Mouse (Mus musculus) embryonic facial prominence, embryonic 14.5 days (tissue): ENCODE measurements around the gene Tmem88. TPM values are rescaled to one million over a fixed set of nuclear protein-coding genes. Genes with fewer than 3 reads are reported as not detected.

Experiments used
- ATAC-seq: fragments of 200-750 bp; cut with Nextera tagmentation; 2 replicates; pipeline ENCODE4 v1.8.0; 2017; ENCODE audit warnings: low read depth, moderate number of reproducible peaks, moderate TSS enrichment
- DNase-seq: peaks from one replicate; pipeline ENCODE4 v3.0.0-alpha.2; 2015; ENCODE audit warnings: low spot score
- H3K27ac ChIP-seq: fragments of 300-500 bp; sonication (generic); replicated peaks from 2 replicates; pipeline ENCODE4 v1.5.1; 2014; ENCODE audit warnings: low read depth, mild to moderate bottlenecking, low read length, moderate library complexity
- H3K27me3 ChIP-seq: fragments of 300-500 bp; sonication (generic); replicated peaks from 2 replicates; pipeline ENCODE4 v1.6.1; 2014; ENCODE audit warnings: low read length; ENCODE audit not compliant: control insufficient read depth, insufficient read depth
- H3K36me3 ChIP-seq: fragments of 300-500 bp; sonication (generic); 2 replicates; pipeline ENCODE4 v1.6.1; 2014; ENCODE audit warnings: low read length, mixed read lengths; ENCODE audit not compliant: control insufficient read depth, insufficient read depth
- H3K4me1 ChIP-seq: fragments of 300-500 bp; sonication (generic); 2 replicates; pipeline ENCODE4 v1.6.1; 2014; ENCODE audit warnings: antibody characterized with exemption, low read length; ENCODE audit not compliant: control insufficient read depth, insufficient read depth
- H3K4me2 ChIP-seq: fragments of 300-500 bp; sonication (generic); 2 replicates; pipeline ENCODE4 v1.6.1; 2014; ENCODE audit warnings: low read depth, mild to moderate bottlenecking, low read length, moderate library complexity, mixed read lengths
- H3K4me3 ChIP-seq: fragments of 300-500 bp; sonication (generic); 2 replicates; pipeline ENCODE4 v1.5.1; 2014; ENCODE audit warnings: low read depth, mild to moderate bottlenecking, low read length
- H3K9ac ChIP-seq: fragments of 300-500 bp; sonication (generic); 2 replicates; pipeline ENCODE4 v1.6.1; 2014; ENCODE audit warnings: low read depth, mild to moderate bottlenecking, low read length, moderate library complexity, mixed read lengths
- H3K9me3 ChIP-seq: fragments of 300-500 bp; sonication (generic); 2 replicates; pipeline ENCODE4 v1.6.1; 2016; ENCODE audit warnings: low read length; ENCODE audit not compliant: control insufficient read depth
- WGBS: fragments of 180-500 bp; shearing (Covaris S2); extraction: QIAGEN DNeasy Blood & Tissue Kit; methylation state at CpG from one replicate; pipeline ENCODE4 v1.1.7; 2014; 5-methylcytosine and 5-hydroxymethylcytosine counted together
- polyA plus RNA-seq: library from polyadenylated mRNA; unstranded; fragments of >200 nt; fragmentation: Nextera tagmentation; extraction: Ambion mirVana; gene quantifications from 2 replicates; pipeline ENCODE4 v1.2.1, GENCODE M21; 2014

Gene Tmem88
- polyA plus RNA-seq, 1 experiment from 2014 or later: 19.2 TPM

GRCm38 (mm10) chr11:69382478-69383105 lies 15.4 kb downstream of the Tmem88 start:
- no peak for DNase-seq

DNA sequence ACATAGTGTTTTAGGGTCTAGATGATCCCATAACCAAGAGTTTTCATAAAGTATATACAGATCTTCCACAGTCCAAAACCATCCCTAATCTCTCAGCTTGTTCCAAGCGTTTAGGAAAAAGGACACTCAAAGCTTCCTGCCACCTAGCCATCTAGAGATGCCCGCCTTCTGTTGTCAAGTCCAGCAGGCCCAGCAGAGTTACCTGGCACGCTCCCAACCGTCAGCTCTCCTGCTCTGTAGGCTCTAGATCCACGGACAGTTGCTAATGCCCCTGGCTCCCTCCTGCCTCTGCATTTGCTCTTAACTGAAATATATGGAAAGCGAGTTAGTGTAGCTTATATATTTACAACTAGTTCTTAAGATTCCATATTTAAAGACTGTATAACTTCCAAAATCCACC lies 16.7 kb downstream of the Tmem88 start:
- peaks cover under 1% of the 10 kb centered on the region; the same call in 1 of the 2 replicates for H3K36me3 ChIP-seq
- H3K4me3 ChIP-seq: no peak overlapping the region
- H3K9ac ChIP-seq: no peak overlapping the region
- ATAC-seq (no peak), DNase-seq (no peak)
- 87% methylated on average over 6 of the region's 6 CpGs for WGBS
- no peaks in the 10 kb centered on the region for H3K9me3 ChIP-seq
- no peaks in the 10 kb centered on the region for H3K27me3 ChIP-seq
- H3K4me1 ChIP-seq: peaks cover 4% of the 10 kb centered on the region; the same call in 1 of the 2 replicates
- H3K4me2 ChIP-seq: no peak overlapping the region
- no peak overlapping the region for H3K27ac ChIP-seq

More at GRCm38 (mm10) chr11:69382478-69383105, 15.4 kb downstream of the Tmem88 start:
- WGBS: 57% methylated on average over 10 of the region's 10 CpGs
- Histone ChIP-seq H3K4me3 (no peak overlapping the region), H3K4me2 (no peak overlapping the region), H3K4me1 (peaks cover 4% of the 10 kb centered on the region; the same call in 1 of the 2 replicates), H3K27ac (0 out of 2 replicates have a peak overlapping the region, but pooled peaks have one; percentile 15), H3K27me3 (no peaks in the 10 kb centered on the region), H3K9me3 (no peaks in the 10 kb centered on the region), H3K36me3 (no peaks in the 10 kb centered on the region), H3K9ac (0 out of 2 replicates have a peak overlapping the region, but pooled peaks have one; percentile 9)
- peak; percentile 28 for ATAC-seq

DNA sequence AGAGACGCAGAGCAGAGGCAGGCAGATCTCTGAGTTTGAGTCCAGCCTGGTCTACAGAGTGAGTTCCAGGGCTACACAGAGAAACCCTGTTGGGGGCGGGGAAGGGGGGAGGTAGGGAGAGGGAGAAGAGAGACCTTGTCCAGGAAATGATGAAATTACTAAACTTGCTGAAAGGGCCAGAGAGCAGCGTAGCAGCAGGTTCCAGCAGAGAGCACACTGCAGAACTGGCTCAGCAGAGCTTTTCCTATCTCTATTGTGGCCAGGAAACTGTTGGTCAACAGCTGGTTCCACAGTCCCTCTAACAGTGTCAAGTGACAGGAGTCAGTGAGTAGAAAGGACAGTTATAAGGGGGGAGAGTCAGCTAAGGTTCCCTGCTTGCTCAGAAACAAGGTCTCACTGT lies 18.4 kb downstream of the Tmem88 start:
- WGBS: 85% methylated on average over 3 of the region's 3 CpGs
- peaks cover 4% of the 10 kb centered on the region; the same call in 1 of the 2 replicates for H3K4me1 ChIP-seq
- H3K4me2 ChIP-seq: no peak overlapping the region
- peaks cover 6% of the 10 kb centered on the region; the same call in 1 of the 2 replicates for H3K36me3 ChIP-seq
- no peaks in the 10 kb centered on the region for H3K27me3 ChIP-seq
- DNase-seq (no peak), ATAC-seq (no peak)
- no peak overlapping the region for H3K27ac ChIP-seq
- no peaks in the 10 kb centered on the region for H3K9me3 ChIP-seq
- H3K9ac ChIP-seq: no peak overlapping the region
- H3K4me3 ChIP-seq: no peak overlapping the region

DNA sequence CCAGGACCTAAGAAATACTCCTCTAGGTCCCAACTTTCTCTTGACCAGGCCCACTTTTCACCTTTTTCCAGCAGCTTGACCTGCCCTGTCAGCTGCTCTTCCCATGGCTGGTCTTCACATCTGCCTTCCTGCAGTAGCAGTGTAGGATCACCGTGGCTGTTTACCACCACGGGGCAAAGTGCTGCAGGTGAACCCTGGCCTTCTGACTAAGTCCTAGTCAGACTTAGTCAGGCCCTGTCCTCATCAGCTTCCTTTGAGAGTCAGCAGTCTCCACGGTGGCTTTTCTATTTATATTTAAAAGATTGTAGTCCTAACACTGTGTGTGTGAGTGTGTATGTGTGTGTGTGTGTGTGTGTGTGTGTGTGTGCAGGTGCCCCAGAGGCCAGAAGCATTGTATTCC lies 20.3 kb downstream of the Tmem88 start:
- H3K36me3 ChIP-seq: peaks cover 23% of the 10 kb centered on the region

DNA sequence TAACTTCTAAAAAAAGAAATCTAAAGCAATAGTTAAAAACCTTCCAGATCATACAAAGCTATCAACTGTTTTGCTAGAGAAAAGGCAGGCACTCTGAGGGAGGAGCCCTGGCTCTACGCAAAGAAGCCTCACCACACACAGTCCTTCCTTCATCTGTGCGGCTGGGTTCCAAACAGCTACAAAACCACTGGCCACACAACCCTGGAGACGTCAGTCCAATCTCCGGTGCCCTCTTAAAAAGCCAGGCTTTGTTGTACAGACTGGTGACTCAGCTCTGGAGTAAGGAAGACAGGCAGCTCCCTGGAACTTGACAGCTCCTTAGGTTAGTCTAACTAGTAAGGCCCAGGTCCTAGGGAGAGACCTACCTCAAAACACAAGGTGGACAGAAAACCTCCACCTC lies 22.4 kb downstream of the Tmem88 start:
- Histone ChIP-seq H3K9me3 (no peaks in the 10 kb centered on the region), H3K27me3 (no peaks in the 10 kb centered on the region), H3K4me2 (no peak overlapping the region), H3K36me3 (peaks cover 27% of the 10 kb centered on the region), H3K9ac (no peak overlapping the region), H3K4me3 (no peak overlapping the region), H3K27ac (no peak overlapping the region), H3K4me1 (peaks cover 15% of the 10 kb centered on the region)
- ATAC-seq (no peak), DNase-seq (no peak)
- 82% methylated on average over 4 of the region's 4 CpGs for WGBS

More for the DNA sequence above, 20.3 kb downstream of the Tmem88 start:
- Histone ChIP-seq H3K4me1 (peaks cover 1% of the 10 kb centered on the region; the same call in 1 of the 2 replicates), H3K9me3 (no peaks in the 10 kb centered on the region), H3K4me2 (no peak overlapping the region), H3K9ac (no peak overlapping the region), H3K27me3 (no peaks in the 10 kb centered on the region), H3K4me3 (no peak overlapping the region), H3K27ac (no peak overlapping the region)
- no peak for DNase-seq
- 71% methylated on average over 3 of the region's 3 CpGs for WGBS
- no peak for ATAC-seq

- WGBS: 92% methylated on average over 16 of the region's 16 CpGs
- H3K9ac ChIP-seq: no peak overlapping the region
- no peak overlapping the region for H3K4me3 ChIP-seq
- H3K27ac ChIP-seq: no peak overlapping the region
- DNase-seq (no peak), ATAC-seq (no peak)
- no peaks in the 10 kb centered on the region for H3K9me3 ChIP-seq
- H3K36me3 ChIP-seq: peaks cover 27% of the 10 kb centered on the region
- no peaks in the 10 kb centered on the region for H3K27me3 ChIP-seq
- peaks cover 18% of the 10 kb centered on the region for H3K4me1 ChIP-seq
- H3K4me2 ChIP-seq: no peak overlapping the region
Measured at GRCm38 (mm10) chr11:69373223-69373965, 24.6 kb downstream of the Tmem88 start.

- Histone ChIP-seq H3K4me2 (no peak overlapping the region), H3K9ac (no peak overlapping the region), H3K4me3 (no peak overlapping the region), H3K9me3 (no peaks in the 10 kb centered on the region), H3K27ac (0 out of 2 replicates have a peak overlapping the region, but pooled peaks have one; percentile 100), H3K27me3 (no peaks in the 10 kb centered on the region), H3K36me3 (peaks cover 27% of the 10 kb centered on the region), H3K4me1 (peaks cover 18% of the 10 kb centered on the region)
- ATAC-seq (no peak), DNase-seq (no peak)
- 59% methylated on average over 3 of the region's 3 CpGs for WGBS
Measured at GRCm38 (mm10) chr11:69372780-69373170, 25.3 kb downstream of the Tmem88 start.

GRCm38 (mm10) chr11:69372056-69372779 lies 25.8 kb downstream of the Tmem88 start:
- H3K36me3 ChIP-seq: peaks cover 27% of the 10 kb centered on the region
- ATAC-seq (no peak), DNase-seq (no peak)
- peak overlapping the region; percentile 47; the same call in 1 of the 2 replicates for H3K9ac ChIP-seq
- 46% methylated on average over 12 of the region's 12 CpGs for WGBS
- no peaks in the 10 kb centered on the region for H3K27me3 ChIP-seq
- H3K4me3 ChIP-seq: no peak overlapping the region
- H3K9me3 ChIP-seq: no peaks in the 10 kb centered on the region
- H3K27ac ChIP-seq: peak overlapping the region; percentile 100
- H3K4me1 ChIP-seq: peaks cover 18% of the 10 kb centered on the region
- peak overlapping the region; percentile 41; the same call in 1 of the 2 replicates for H3K4me2 ChIP-seq
